Mouse (Mus musculus) heart, postnatal 0 days (tissue): ENCODE measurements at regions not wholly inside any gene's neighbourhood (a gene's known extent, or its start where the extent isn't known, plus 50 kb on each side); places are given as distances from the start of the nearest gene placed in this dataset.

Source experiments
- ATAC-seq: fragments of 200-750 bp; cut with Nextera tagmentation; 2 replicates; pipeline ENCODE4 v1.8.0; 2017; ENCODE audit warnings: low read depth, moderate number of reproducible peaks, moderate library complexity; ENCODE audit not compliant: insufficient read depth
- DNase-seq: peaks from one replicate; pipeline ENCODE4 v3.0.0-alpha.2; 2016; ENCODE audit warnings: low spot score
- H3K27ac ChIP-seq: fragments of 300-500 bp; sonication (generic); 2 replicates; pipeline ENCODE4 v1.5.1; 2014; ENCODE audit warnings: low read depth, mild to moderate bottlenecking
- H3K27me3 ChIP-seq: fragments of 300-500 bp; sonication (generic); 2 replicates; pipeline ENCODE4 v1.6.1; 2014; ENCODE audit warnings: low read length, mixed read lengths; ENCODE audit not compliant: control insufficient read depth, insufficient read depth
- H3K36me3 ChIP-seq: fragments of 300-500 bp; sonication (generic); replicated peaks from 2 replicates; pipeline ENCODE4 v1.6.1; 2014; ENCODE audit warnings: low read length, mixed read lengths; ENCODE audit not compliant: control insufficient read depth, insufficient read depth
- H3K4me1 ChIP-seq: fragments of 300-500 bp; sonication (generic); 2 replicates; pipeline ENCODE4 v1.6.1; 2014; ENCODE audit warnings: antibody characterized with exemption; ENCODE audit not compliant: control insufficient read depth, insufficient read depth
- H3K4me2 ChIP-seq: fragments of 300-500 bp; sonication (generic); 2 replicates; pipeline ENCODE4 v1.6.1; 2014; ENCODE audit warnings: low read depth, mild to moderate bottlenecking, low read length, moderate library complexity
- H3K4me3 ChIP-seq: fragments of 300-500 bp; sonication (generic); 2 replicates; pipeline ENCODE4 v1.5.1; 2014; ENCODE audit warnings: low read depth, low read length
- H3K9ac ChIP-seq: fragments of 300-500 bp; sonication (generic); replicated peaks from 2 replicates; pipeline ENCODE4 v1.6.1; 2014; ENCODE audit warnings: low read depth, low read length, mixed read lengths
- H3K9me3 ChIP-seq: fragments of 300-500 bp; sonication (generic); replicated peaks from 2 replicates; pipeline ENCODE4 v1.6.1; 2016; ENCODE audit warnings: low read length; ENCODE audit not compliant: control insufficient read depth
- CTCF ChIP-seq: IDR thresholded peaks from 2 replicates; pipeline ENCODE4 v1.5.1; 2016; ENCODE audit warnings: antibody characterized with exemption, control low read depth, low read depth
- EP300 ChIP-seq: IDR thresholded peaks from 2 replicates; pipeline ENCODE4 v1.6.1; 2016; ENCODE audit warnings: antibody characterized with exemption, low read depth
- WGBS: fragments of 180-500 bp; shearing (Covaris S2); extraction: QIAGEN DNeasy Blood & Tissue Kit; methylation state at CpG from one replicate; pipeline ENCODE4 v1.1.7; 2014; 5-methylcytosine and 5-hydroxymethylcytosine counted together

DNA sequence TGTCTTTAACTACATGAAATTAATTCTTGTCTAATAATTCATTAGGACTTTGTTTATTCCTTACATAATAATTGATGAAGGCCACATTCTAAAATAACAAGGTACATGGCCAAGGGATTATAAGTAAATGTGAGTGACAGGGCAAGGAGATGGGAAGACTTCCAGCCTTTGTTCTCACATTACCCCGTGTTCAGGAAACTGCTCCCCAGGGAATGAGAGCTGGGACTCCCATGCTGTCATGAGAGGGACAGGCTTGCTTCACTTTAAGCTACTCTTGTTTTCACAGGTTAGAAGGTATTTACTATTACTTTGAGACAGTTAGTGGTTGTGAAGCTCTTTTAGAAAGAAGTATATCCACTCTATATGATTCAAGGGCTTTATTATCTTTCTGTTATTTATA lies 55.8 kb upstream of the Ptger4 start:
- TF ChIP-seq EP300 (no peak), CTCF (no peak)
- Histone ChIP-seq H3K9ac (no peak overlapping the region), H3K4me3 (no peak overlapping the region), H3K9me3 (0 out of 2 replicates have a peak, but pooled peaks cover 5% of the 10 kb centered on the region), H3K36me3 (no peaks in the 10 kb centered on the region), H3K4me1 (no peaks in the 10 kb centered on the region), H3K27ac (no peak overlapping the region), H3K27me3 (no peaks in the 10 kb centered on the region), H3K4me2 (no peak overlapping the region)
- DNase-seq = no peak
- 29% methylated on average over 1 of the region's 1 CpGs for WGBS
- ATAC-seq = no peak

DNA sequence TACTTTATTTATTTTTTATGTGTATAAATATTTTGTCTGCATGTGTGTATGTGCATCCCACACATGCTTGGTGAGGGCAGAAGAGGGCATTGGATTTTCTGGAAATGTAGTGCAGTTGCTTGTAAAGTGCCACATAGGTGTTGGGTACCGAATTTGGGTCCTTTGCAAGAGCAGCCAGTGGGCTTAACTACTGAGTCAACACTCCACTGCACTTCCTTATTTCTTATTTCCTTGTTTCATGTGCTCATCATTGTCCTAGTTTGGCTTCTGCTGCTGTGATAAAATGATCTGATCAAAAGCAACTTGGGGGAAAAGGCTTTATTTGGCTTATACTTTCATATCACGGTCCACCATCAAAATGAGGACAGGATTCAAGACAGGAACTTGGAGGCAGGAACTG lies 53.0 kb upstream of the Ptger4 start:
- 0 out of 2 replicates have a peak, but pooled peaks cover 5% of the 10 kb centered on the region for H3K9me3 ChIP-seq
- H3K27ac ChIP-seq = no peak overlapping the region
- ATAC-seq (no peak), DNase-seq (no peak)
- TF ChIP-seq EP300 (no peak), CTCF (no peak)
- H3K4me3 ChIP-seq = no peak overlapping the region
- H3K27me3 ChIP-seq = no peaks in the 10 kb centered on the region
- 80% methylated on average over 2 of the region's 2 CpGs for WGBS
- no peaks in the 10 kb centered on the region for H3K36me3 ChIP-seq
- H3K9ac ChIP-seq = no peak overlapping the region
- no peaks in the 10 kb centered on the region for H3K4me1 ChIP-seq
- no peak overlapping the region for H3K4me2 ChIP-seq
